Mouse (Mus musculus) testis, adult 2 months (tissue): Measurements from ENCODE around the gene Kbtbd13.

Source experiments
- CTCF ChIP-seq: fragments of 200-500 bp; IDR thresholded peaks from 2 replicates; pipeline ENCODE4 v1.5.1; 2012; ENCODE audit warnings: low read depth, mild to moderate bottlenecking, inconsistent platforms, low read length, moderate library complexity; ENCODE audit not compliant: control insufficient read depth, insufficient read depth, insufficient replicate concordance
- POLR2A ChIP-seq: fragments of 200-500 bp; IDR thresholded peaks from 2 replicates; pipeline ENCODE4 v1.6.1; 2012; ENCODE audit warnings: low read depth, mild to moderate bottlenecking, inconsistent platforms, low read length, moderate library complexity; ENCODE audit not compliant: control insufficient read depth

DNA sequence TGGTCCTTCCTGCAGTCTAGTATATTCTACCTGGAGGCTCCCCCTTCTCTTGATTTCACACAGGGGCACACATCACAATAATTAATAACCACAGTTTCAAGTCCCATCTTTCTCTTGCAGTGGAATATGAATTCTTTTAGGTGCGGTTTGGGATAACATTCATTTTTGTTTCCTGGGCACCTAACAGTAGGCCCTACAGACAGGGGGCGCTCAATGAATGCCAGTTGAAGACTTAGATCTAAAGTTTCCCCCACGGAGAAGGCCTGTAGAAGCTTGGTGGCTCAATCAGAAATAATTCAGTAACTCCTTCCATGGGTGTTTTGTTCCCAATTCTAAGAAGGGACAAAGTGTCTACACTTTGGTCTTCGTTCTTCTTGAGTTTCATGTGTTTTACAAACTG, 19.0 kb downstream of the Kbtbd13 start:
- TF ChIP-seq POLR2A (no peak), CTCF (no peak)
